Mouse (Mus musculus): ENCODE measurements at regions not wholly inside any gene's neighbourhood (a gene's known extent, or its start where the extent isn't known, plus 50 kb on each side); places are given as distances from the start of the nearest gene placed in this dataset.

GRCm38 (mm10) chr2:128379554-128379953, 211.5 kb upstream of the Spdye4c start:
- TF ChIP-seq CTCF (IDR thresholded peaks at IDR 0.05; ENCODE audit: low read depth): no peak
- TF ChIP-seq EP300 (IDR thresholded peaks at IDR 0.05; ENCODE audit: low read depth): no peak
